Mouse (Mus musculus): ENCODE measurements around the gene Xirp1.

DNA sequence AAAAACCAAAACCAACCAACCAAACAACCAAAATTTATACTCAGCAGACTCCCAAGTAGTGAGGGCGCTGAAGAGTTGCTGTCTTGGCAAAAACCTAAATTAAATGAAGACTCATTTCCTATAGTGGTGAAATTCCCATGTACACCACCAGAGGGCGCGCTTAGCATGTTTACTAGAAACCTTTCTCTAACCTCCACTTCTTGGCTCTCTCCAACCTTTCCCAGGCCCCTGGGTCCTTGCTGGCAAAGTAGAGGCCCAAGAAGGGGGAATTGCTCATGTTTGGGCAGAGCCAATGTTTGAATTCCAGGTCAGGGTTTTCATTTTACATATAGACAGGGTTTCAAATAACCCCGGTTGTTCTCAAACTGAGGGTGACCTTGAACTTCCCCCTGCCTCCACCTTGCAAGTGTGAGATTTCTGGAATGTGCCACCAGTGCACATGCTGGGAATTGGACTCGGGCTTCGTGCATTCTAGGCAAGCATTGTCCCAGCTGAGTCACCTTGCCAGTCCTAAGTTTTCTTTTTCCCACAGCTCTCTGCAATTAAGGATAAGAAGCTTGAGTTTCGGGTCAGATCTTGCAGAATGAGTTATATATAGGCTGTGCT is 3.0 kb downstream of the Xirp1 start:
- TF ChIP-seq RAD21 (IDR thresholded peaks at IDR 0.05; ENCODE audit: low read depth, low read length) (peak; percentile 72), ZC3H11A (IDR thresholded peaks at IDR 0.05; ENCODE audit: low read depth, low read length) (0 out of 2 replicates have a peak, but pooled peaks have one; percentile 2), CTCF (conservative IDR thresholded peaks at IDR 0.05 in 1 of 2, IDR thresholded peaks at IDR 0.05 in 1 of 2; ENCODE audit: low read depth in 2 of 2, low read length in 2 of 2) (peak; percentile 83 to 90)
